Mouse (Mus musculus): ENCODE results near the gene Cfap126. TPM values are rescaled to one million over a fixed set of nuclear protein-coding genes. Genes with fewer than 3 reads are reported as not detected.

Cfap126 gene
- total and polyA plus RNA-seq, 3 experiments, result 0.69 to 3.5 TPM; not detected in 1

GRCm38 (mm10) chr1:171149974-171150760, 36.4 kb downstream of the Cfap126 start, which contains the start of the genes Sdhc and Mpz:
Sdhc (minus strand) TSS chr1:171150603.
Mpz (plus strand) TSS chr1:171150711.
- peak within 1 kb of the TSS; percentile 89 to 96 for H3K4me3 ChIP-seq (ENCODE audit: control insufficient read depth in 1 of 2, insufficient read depth in 1 of 2, low read depth in 2 of 2, low read length in 2 of 2)
- H3K4me1 ChIP-seq (ENCODE audit: control insufficient read depth in 1 of 2, insufficient read depth in 2 of 2, low read length in 2 of 2), result peaks cover 2 to 18% of the 10 kb centered on the region in 2 experiments
- no peaks in the 10 kb centered on the region for H3K9me3 ChIP-seq (replicated peaks; ENCODE audit: insufficient read depth, low read length)
- peaks cover 0 to 22% of the 10 kb centered on the region in 2 experiments; a peak in 3 of 4 replicates for H3K36me3 ChIP-seq (ENCODE audit: control insufficient read depth in 1 of 2, insufficient read depth in 2 of 2, low read length in 2 of 2)
- H3K27ac ChIP-seq (ENCODE audit: control insufficient read depth, low read depth, low read length), result peak within 1 kb of the TSS; percentile 56
- H3K9ac ChIP-seq (ENCODE audit: control insufficient read depth, low read depth, low read length, poor library complexity, severe bottlenecking), result peak within 1 kb of the TSS; percentile 89
- DNase-seq (ENCODE audit: low read depth, low spot score), result peak; percentile 96
- no peaks in the 10 kb centered on the region for H3K27me3 ChIP-seq (ENCODE audit: control insufficient read depth in 1 of 2, insufficient read depth in 2 of 2, low read length in 2 of 2)
- H3K79me2 ChIP-seq (ENCODE audit: control insufficient read depth, insufficient read depth, low read length, poor library complexity), result peaks cover 14% of the 10 kb centered on the region
- TF ChIP-seq MYB (IDR thresholded peaks at IDR 0.05; ENCODE audit: low read depth, low read length) (0 out of 2 replicates have a peak, but pooled peaks have one; percentile 21), CHD2 (IDR thresholded peaks at IDR 0.05; ENCODE audit: low read length) (no peak), ZNF384 (IDR thresholded peaks at IDR 0.05; ENCODE audit: low read depth, low read length) (no peak), USF2 (IDR thresholded peaks at IDR 0.05; ENCODE audit: borderline replicate concordance in 1 of 2, insufficient read depth in 1 of 2, low read depth in 1 of 2, low read length in 2 of 2) (no peak), GATA1 (IDR thresholded peaks at IDR 0.05; ENCODE audit: low read depth, low read length) (no peak), TCF12 (IDR thresholded peaks at IDR 0.05; ENCODE audit: low read depth, low read length) (peak; percentile 71), TBP (IDR thresholded peaks at IDR 0.05; ENCODE audit: low read depth, low read length) (peak; percentile 75), MAZ (IDR thresholded peaks at IDR 0.05; ENCODE audit: low read depth, low read length) (peak; percentile 40; the same call in 1 of the 2 replicates), NELFE (IDR thresholded peaks at IDR 0.05; ENCODE audit: low read depth, low read length) (peak; percentile 91), USF1 (IDR thresholded peaks at IDR 0.05; ENCODE audit: low read depth, low read length) (peak; percentile 59; the same call in 1 of the 2 replicates), CTCF (IDR thresholded peaks at IDR 0.05 in 2 of 3, conservative IDR thresholded peaks at IDR 0.05 in 1 of 3; ENCODE audit: control insufficient read depth in 1 of 3, insufficient read depth in 1 of 3, low read depth in 2 of 3, low read length in 3 of 3, poor library complexity in 1 of 3, severe bottlenecking in 1 of 3) (no peak), MEF2A (IDR thresholded peaks at IDR 0.05; ENCODE audit: extremely low read depth, insufficient replicate concordance, low read depth, low read length, poor library complexity, severe bottlenecking) (no peak), CHD1 (IDR thresholded peaks at IDR 0.05; ENCODE audit: low read depth, low read length) (peak; percentile 83; the same call in 1 of the 2 replicates), RAD21 (IDR thresholded peaks at IDR 0.05; ENCODE audit: low read depth, low read length) (no peak), NRF1 (IDR thresholded peaks at IDR 0.05; ENCODE audit: insufficient read depth, low read depth, low read length, poor library complexity, severe bottlenecking) (no peak), ETS1 (IDR thresholded peaks at IDR 0.05; ENCODE audit: low read depth, low read length) (peak; percentile 32; the same call in 1 of the 2 replicates), ELF1 (IDR thresholded peaks at IDR 0.05; ENCODE audit: low read depth, low read length) (peak; percentile 52; the same call in 1 of the 2 replicates), SIN3A (IDR thresholded peaks at IDR 0.05; ENCODE audit: low read length) (peak; percentile 81), ZC3H11A (IDR thresholded peaks at IDR 0.05; ENCODE audit: low read depth, low read length) (no peak), POLR2AphosphoS2 (IDR thresholded peaks at IDR 0.05; ENCODE audit: low read length) (peak; percentile 94), MAX (IDR thresholded peaks at IDR 0.05; ENCODE audit: low read length) (peak; percentile 55), E2F4 (IDR thresholded peaks at IDR 0.05; ENCODE audit: borderline replicate concordance, low read depth, low read length) (0 out of 2 replicates have a peak, but pooled peaks have one; percentile 32), POLR2A (IDR thresholded peaks at IDR 0.05; ENCODE audit: control insufficient read depth in 1 of 2, insufficient read depth in 1 of 2, low read depth in 1 of 2, low read length in 2 of 2, poor library complexity in 1 of 2) (peak; percentile 74 to 91; a peak in 3 of 4 replicates), POLR2AphosphoS5 (IDR thresholded peaks at IDR 0.05; ENCODE audit: borderline replicate concordance, low read depth, low read length) (no peak), GABPA (IDR thresholded peaks at IDR 0.05; ENCODE audit: low read depth, low read length) (no peak), ZKSCAN1 (IDR thresholded peaks at IDR 0.05; ENCODE audit: low read depth, low read length) (peak; percentile 95), HCFC1 (IDR thresholded peaks at IDR 0.05; ENCODE audit: low read depth, low read length) (peak; percentile 86), KAT2A (conservative IDR thresholded peaks at IDR 0.05; ENCODE audit: low read depth, low read length) (peak; percentile 33; the same call in 1 of the 2 replicates), ZMIZ1 (IDR thresholded peaks at IDR 0.05; ENCODE audit: low read depth, low read length) (peak; percentile 87), UBTF (IDR thresholded peaks at IDR 0.05; ENCODE audit: borderline replicate concordance, insufficient read depth, low read depth, low read length) (no peak), JUND (IDR thresholded peaks at IDR 0.05; ENCODE audit: low read depth, low read length) (no peak), TAL1 (IDR thresholded peaks at IDR 0.05; ENCODE audit: low read length) (no peak), BHLHE40 (IDR thresholded peaks at IDR 0.05; ENCODE audit: borderline replicate concordance, low read depth, low read length) (no peak), RCOR1 (IDR thresholded peaks at IDR 0.05; ENCODE audit: low read depth, low read length) (peak; percentile 26; the same call in 1 of the 2 replicates), MYC (IDR thresholded peaks at IDR 0.05; ENCODE audit: low read depth, low read length) (peak; percentile 63; the same call in 1 of the 2 replicates)

All from MEL (cell line).